Mouse (Mus musculus) testis, adult 2 months (tissue): ENCODE results near the gene Dennd2c. TPM values are rescaled to one million over a fixed set of nuclear protein-coding genes. Genes with fewer than 3 reads are reported as not detected.

Experiments used
- H3K27ac ChIP-seq: fragments of 200-500 bp; 2 replicates; pipeline ENCODE4 v1.5.1; 2012; ENCODE audit warnings: low read depth, low read length; ENCODE audit not compliant: control insufficient read depth, insufficient read depth
- H3K27me3 ChIP-seq: fragments of 200-500 bp; 2 replicates; pipeline ENCODE4 v1.6.1; 2012; ENCODE audit warnings: mild to moderate bottlenecking, low read length, moderate library complexity; ENCODE audit not compliant: control insufficient read depth, insufficient read depth
- H3K36me3 ChIP-seq: fragments of 200-500 bp; 2 replicates; pipeline ENCODE4 v1.6.1; 2012; ENCODE audit warnings: mild to moderate bottlenecking, low read length; ENCODE audit not compliant: control insufficient read depth, insufficient read depth
- H3K4me1 ChIP-seq: fragments of 200-500 bp; 2 replicates; pipeline ENCODE4 v1.6.1; 2012; ENCODE audit warnings: low read length; ENCODE audit not compliant: control insufficient read depth, insufficient read depth
- H3K4me3 ChIP-seq: fragments of 200-500 bp; 2 replicates; pipeline ENCODE4 v1.5.1; 2012; ENCODE audit warnings: low read depth, mild to moderate bottlenecking, low read length, moderate library complexity, mixed read lengths; ENCODE audit not compliant: control insufficient read depth
- CTCF ChIP-seq: fragments of 200-500 bp; IDR thresholded peaks from 2 replicates; pipeline ENCODE4 v1.5.1; 2012; ENCODE audit warnings: low read depth, mild to moderate bottlenecking, inconsistent platforms, low read length, moderate library complexity; ENCODE audit not compliant: control insufficient read depth, insufficient read depth, insufficient replicate concordance
- POLR2A ChIP-seq: fragments of 200-500 bp; IDR thresholded peaks from 2 replicates; pipeline ENCODE4 v1.6.1; 2012; ENCODE audit warnings: low read depth, mild to moderate bottlenecking, inconsistent platforms, low read length, moderate library complexity; ENCODE audit not compliant: control insufficient read depth
- polyA plus RNA-seq: library from polyadenylated mRNA; depleted of rRNA; stranded (reverse); fragments of >200 nt; gene quantifications from 2 replicates; pipeline ENCODE4 v1.2.3, GENCODE M21; 2012

Gene Dennd2c
- polyA plus RNA-seq, 1 experiment, result 1.1 TPM

DNA sequence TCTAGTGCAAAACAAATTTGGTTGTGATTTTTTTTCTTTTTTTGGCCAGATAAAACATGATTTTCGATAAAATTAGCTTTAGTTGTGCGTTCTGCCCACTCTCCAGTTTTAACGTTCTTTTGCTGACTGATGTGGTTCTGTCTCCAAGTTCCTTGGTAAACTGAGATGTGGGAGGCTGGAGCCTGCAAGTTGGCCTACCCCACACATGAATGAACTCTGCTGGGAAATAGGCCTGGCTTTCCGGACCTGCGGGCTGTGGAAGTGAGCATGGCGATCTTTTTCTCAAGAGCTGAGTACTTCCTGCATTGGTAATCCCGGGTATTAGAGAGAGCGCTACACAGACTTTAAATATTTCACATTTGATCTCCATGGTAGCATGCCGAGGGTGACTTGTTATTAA lies 26.5 kb upstream of the Dennd2c start:
- TF ChIP-seq POLR2A (no peak), CTCF (no peak)
- no peaks in the 10 kb centered on the region for H3K4me1 ChIP-seq
- H3K27ac ChIP-seq, result no peak overlapping the region
- H3K4me3 ChIP-seq, result no peak overlapping the region
- no peaks in the 10 kb centered on the region for H3K36me3 ChIP-seq
- no peaks in the 10 kb centered on the region for H3K27me3 ChIP-seq

DNA sequence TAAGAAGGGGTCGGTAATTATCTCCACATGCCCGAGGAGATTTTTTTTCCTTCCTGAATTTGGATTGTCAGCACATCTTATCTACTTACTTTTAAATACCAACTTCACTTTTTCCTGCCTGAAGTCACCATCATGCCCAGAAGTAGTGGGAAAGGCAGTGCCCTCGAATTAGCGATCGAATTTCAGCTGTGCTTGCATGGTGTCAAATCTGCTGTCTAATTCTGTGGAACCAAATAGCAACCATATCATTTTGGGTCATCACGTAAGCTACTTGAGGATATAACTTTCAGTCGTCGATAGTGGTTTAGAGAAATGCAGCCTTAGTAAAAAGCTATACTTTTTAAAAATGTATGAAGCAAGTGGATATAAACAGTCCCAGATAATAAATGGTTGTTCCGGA lies 25.9 kb upstream of the Dennd2c start:
- Histone ChIP-seq H3K27me3 (no peaks in the 10 kb centered on the region), H3K4me1 (no peaks in the 10 kb centered on the region), H3K36me3 (no peaks in the 10 kb centered on the region), H3K4me3 (no peak overlapping the region), H3K27ac (no peak overlapping the region)
- TF ChIP-seq POLR2A (no peak), CTCF (no peak)

DNA sequence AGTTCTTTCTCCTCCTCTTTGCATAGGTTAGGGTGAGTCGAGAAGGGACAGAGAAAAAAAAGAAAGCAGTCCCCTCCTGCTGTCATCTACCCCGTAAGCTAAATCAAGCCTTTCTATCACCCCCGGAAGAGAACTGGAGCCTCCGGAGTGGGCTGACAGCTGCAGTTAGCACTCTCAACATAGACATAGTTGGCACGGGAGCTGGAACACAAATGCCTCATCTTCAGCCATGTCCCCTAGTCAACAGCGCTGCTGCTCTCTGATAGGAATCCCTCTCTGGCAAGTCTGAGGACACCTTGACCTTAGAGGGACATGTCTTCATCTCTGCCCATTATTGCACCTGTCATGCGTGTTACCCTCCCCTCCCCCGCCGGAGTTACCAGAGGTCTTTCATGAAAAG lies 23.1 kb upstream of the Dennd2c start:
- Histone ChIP-seq H3K4me3 (no peak overlapping the region), H3K36me3 (no peaks in the 10 kb centered on the region), H3K27me3 (no peaks in the 10 kb centered on the region), H3K27ac (no peak overlapping the region), H3K4me1 (no peaks in the 10 kb centered on the region)
- TF ChIP-seq POLR2A, result no peak
- TF ChIP-seq CTCF, result no peak

DNA sequence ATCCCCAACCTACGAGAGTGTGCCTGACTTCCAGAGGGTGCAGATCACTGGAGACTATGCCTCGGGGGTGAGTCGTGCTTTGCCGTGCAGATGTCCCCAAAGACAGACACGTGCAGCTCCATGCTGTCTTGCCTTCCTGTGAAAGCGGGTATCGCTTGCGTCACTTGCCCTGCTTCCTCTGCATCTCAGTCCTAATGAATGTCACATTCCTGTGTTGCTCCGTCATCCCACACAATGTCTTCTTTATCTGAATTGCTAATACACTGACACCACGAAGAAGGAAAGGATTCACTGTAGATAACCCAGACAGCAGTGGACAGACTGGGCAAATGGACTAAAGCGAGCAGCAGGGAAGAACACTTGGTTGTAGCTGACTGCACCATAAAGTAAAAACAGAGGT lies 21.4 kb upstream of the Dennd2c start:
- Histone ChIP-seq H3K27me3 (no peaks in the 10 kb centered on the region), H3K4me1 (no peaks in the 10 kb centered on the region), H3K27ac (no peak overlapping the region), H3K4me3 (no peak overlapping the region), H3K36me3 (no peaks in the 10 kb centered on the region)
- TF ChIP-seq POLR2A (no peak), CTCF (no peak)

DNA sequence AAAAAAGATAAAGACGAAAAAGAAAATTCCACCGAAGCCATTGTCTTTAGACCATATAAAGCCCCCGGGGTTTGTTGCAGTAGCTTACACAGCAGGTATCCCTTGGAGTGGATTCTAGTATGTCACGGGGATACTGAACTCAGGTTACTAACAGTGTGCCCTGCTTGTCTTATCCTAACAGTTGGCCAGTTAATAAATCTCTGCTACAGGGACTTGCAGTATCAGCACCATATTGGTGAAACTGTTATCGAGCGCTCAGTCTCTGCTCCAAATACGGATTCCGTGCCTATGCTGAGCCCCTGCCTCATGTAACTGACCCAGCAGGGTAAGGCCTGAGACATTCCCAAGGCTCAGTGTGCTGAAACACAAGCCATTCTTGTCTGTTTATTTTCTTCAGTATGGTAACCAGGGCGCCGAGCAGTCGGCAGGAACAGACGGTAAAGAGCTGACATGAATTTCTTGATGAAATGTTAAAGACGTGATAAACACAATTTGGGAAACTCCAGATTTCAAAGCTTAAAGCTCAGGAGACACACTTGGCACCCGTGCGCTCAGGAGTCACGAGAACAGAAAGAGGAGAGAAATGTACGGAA lies 20.4 kb upstream of the Dennd2c start:
- Histone ChIP-seq H3K4me1 (no peaks in the 10 kb centered on the region), H3K4me3 (no peak overlapping the region), H3K27ac (no peak overlapping the region), H3K36me3 (no peaks in the 10 kb centered on the region), H3K27me3 (no peaks in the 10 kb centered on the region)
- TF ChIP-seq CTCF (no peak), POLR2A (no peak)

DNA sequence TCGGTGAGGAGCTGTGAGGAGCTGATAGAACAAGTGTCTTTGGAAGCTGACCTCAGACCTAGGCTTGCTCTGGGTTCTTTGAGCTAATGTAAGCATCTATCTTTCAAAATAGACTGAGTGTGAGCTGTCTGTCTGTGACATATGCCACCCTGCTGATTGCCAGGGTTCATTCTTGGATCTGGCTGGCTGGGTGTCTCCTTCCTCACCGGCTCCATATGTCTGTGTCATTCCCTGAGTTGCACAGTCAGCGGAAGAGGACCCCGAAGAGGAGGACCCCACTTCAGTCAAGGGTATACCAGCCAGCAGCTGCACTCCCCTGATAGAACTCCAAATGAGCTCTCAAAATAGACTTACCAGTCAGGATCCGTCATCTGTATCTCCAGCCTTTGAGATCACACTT lies 19.6 kb upstream of the Dennd2c start:
- no peak for TF ChIP-seq POLR2A
- no peak for TF ChIP-seq CTCF
- Histone ChIP-seq H3K4me1 (no peaks in the 10 kb centered on the region), H3K4me3 (no peak overlapping the region), H3K36me3 (no peaks in the 10 kb centered on the region), H3K27ac (no peak overlapping the region), H3K27me3 (no peaks in the 10 kb centered on the region)

DNA sequence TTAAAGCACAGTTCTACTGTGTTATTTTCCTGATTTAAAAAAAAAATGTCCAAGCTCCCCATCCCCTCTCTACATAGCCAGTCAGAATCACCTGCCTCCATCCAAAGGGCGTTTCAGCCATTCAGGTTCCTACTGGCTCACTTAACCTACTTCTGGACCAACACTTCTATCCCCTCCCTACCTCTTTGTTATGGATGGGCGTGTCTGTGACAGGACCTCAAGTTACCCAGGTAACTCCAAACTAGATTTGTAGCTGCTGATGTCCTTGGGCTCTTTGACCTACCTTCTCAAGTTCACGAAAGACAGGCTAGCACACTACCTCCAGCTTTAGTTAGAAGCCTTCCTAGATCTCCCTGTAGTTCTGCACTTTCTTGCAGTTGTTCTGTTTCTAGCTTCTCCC lies 16.4 kb upstream of the Dennd2c start:
- H3K27ac ChIP-seq, result no peak overlapping the region
- TF ChIP-seq POLR2A (no peak), CTCF (no peak)
- H3K27me3 ChIP-seq, result no peaks in the 10 kb centered on the region
- no peaks in the 10 kb centered on the region for H3K36me3 ChIP-seq
- H3K4me3 ChIP-seq, result no peak overlapping the region
- no peaks in the 10 kb centered on the region for H3K4me1 ChIP-seq

DNA sequence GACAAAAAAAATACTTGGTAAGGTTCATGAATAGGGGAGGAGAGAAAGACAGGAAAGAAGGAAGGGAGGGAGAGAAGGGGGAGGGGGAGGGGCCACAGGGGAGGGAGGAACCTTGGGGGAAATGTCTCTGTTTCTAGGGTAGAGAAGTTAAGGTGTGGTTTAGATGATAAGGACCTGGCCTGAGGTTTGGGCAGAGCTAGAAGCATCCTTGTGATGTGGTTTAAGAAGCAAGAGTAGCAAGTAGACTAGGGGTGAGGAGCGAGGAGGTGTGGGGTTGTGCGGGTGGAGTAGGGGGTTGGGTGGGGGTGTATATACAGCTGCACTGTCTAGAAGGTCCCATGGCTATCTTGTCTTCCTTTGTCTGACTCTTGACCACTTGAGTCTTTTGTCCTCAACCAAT lies 10.7 kb upstream of the Dennd2c start:
- Histone ChIP-seq H3K27ac (no peak overlapping the region), H3K4me3 (no peak overlapping the region), H3K27me3 (no peaks in the 10 kb centered on the region), H3K4me1 (no peaks in the 10 kb centered on the region), H3K36me3 (no peaks in the 10 kb centered on the region)
- no peak for TF ChIP-seq CTCF
